In genomic region chr5:27732288-27732868, GRCm38 (mm10) we compare ENCODE assay signal across 13 mouse cellular contexts. TPM values are rescaled to one million over a fixed set of nuclear protein-coding genes. Genes with fewer than 3 reads are reported as not detected.
A peak's percentile ranks its signal among the peaks of the same experiment; 100 is the strongest.
DNase-seq lines count a peak whose midpoint lies in the region; ATAC-seq lines count a peak whose summit lies in the region.
"Had no signal": no experiment of that assay in that cellular context is flagged by ENCODE, and none has a peak within 500 bp of the region (broad histone marks: within the 10 kb centered on the region; RNA-seq: fewer than 3 reads in every experiment).

No protein-coding gene starts in this region.

- WGBS in forebrain, embryonic 16.5 days, result 60% methylated on average over 5 of the region's 5 CpGs
- WGBS in forebrain, embryonic 10.5 days, result 85% methylated on average over 5 of the region's 5 CpGs
- WGBS in midbrain, embryonic 13.5 days, result 73% methylated on average over 5 of the region's 5 CpGs
- WGBS in midbrain, embryonic 11.5 days, result 79% methylated on average over 5 of the region's 5 CpGs
- 72% methylated on average over 5 of the region's 5 CpGs for WGBS in neural tube, embryonic 15.5 days

- H3K9ac ChIP-seq in forebrain, embryonic 16.5 days (replicated peaks; ENCODE audit: low read depth, low read length), result no peak overlapping the region
- no peak overlapping the region for H3K9ac ChIP-seq in midbrain, embryonic 13.5 days (replicated peaks)
- no peak overlapping the region for H3K9ac ChIP-seq in midbrain, embryonic 11.5 days (ENCODE audit: low read length)
- no peak overlapping the region for H3K9ac ChIP-seq in neural tube, embryonic 15.5 days (replicated peaks)

- no peak overlapping the region for H3K4me3 ChIP-seq in forebrain, embryonic 16.5 days (replicated peaks; ENCODE audit: low read length)
- H3K4me3 ChIP-seq in forebrain, embryonic 10.5 days, result no peak overlapping the region
- H3K4me3 ChIP-seq in midbrain, embryonic 13.5 days (replicated peaks), result no peak overlapping the region
- no peak overlapping the region for H3K4me3 ChIP-seq in midbrain, embryonic 11.5 days (ENCODE audit: low read depth, low read length)
- H3K4me3 ChIP-seq in neural tube, embryonic 15.5 days (replicated peaks), result no peak overlapping the region
- H3K4me3 ChIP-seq: myocyte had no signal

- no peak overlapping the region for H3K27ac ChIP-seq in forebrain, embryonic 16.5 days (ENCODE audit: low read length)
- no peak overlapping the region for H3K27ac ChIP-seq in forebrain, embryonic 10.5 days
- peak overlapping the region; percentile 27 for H3K27ac ChIP-seq in midbrain, embryonic 13.5 days
- no peak overlapping the region for H3K27ac ChIP-seq in midbrain, embryonic 11.5 days (ENCODE audit: low read depth, low read length)
- H3K27ac ChIP-seq in neural tube, embryonic 15.5 days (replicated peaks), result peak overlapping the region; percentile 10

- no peak for DNase-seq in forebrain, embryonic 10.5 days (ENCODE audit: extremely low spot score, low spot score)
- no peak for DNase-seq in midbrain, embryonic 11.5 days (ENCODE audit: low spot score, missing footprints)
- DNase-seq in brain, embryonic 18.5 days (ENCODE audit: low read depth, low spot score), result peak; percentile 10
- no peak for DNase-seq in heart, adult 8-10 months (ENCODE audit: low spot score)
- DNase-seq in heart, adult 11 months, result no peak
- DNase-seq: cerebellum, adult 9-10 months; gastrocnemius, postnatal 14 days; kidney, adult 2 months had no signal

- H3K9me3 ChIP-seq in forebrain, embryonic 16.5 days (ENCODE audit: control insufficient read depth, low read length), result 0 out of 2 replicates have a peak, but pooled peaks cover 3% of the 10 kb centered on the region
- peaks cover 10% of the 10 kb centered on the region; the same call in 1 of the 2 replicates for H3K9me3 ChIP-seq in forebrain, embryonic 10.5 days
- H3K9me3 ChIP-seq in midbrain, embryonic 13.5 days, result peaks cover 7% of the 10 kb centered on the region; the same call in 1 of the 2 replicates
- H3K9me3 ChIP-seq in midbrain, embryonic 11.5 days (ENCODE audit: control insufficient read depth, low read length), result no peaks in the 10 kb centered on the region
- H3K9me3 ChIP-seq in neural tube, embryonic 15.5 days (replicated peaks), result 0 out of 2 replicates have a peak, but pooled peaks cover 5% of the 10 kb centered on the region

- no peaks in the 10 kb centered on the region for H3K27me3 ChIP-seq in forebrain, embryonic 16.5 days (replicated peaks; ENCODE audit: control insufficient read depth, insufficient read depth, low read length)
- H3K27me3 ChIP-seq in forebrain, embryonic 10.5 days (ENCODE audit: poor library complexity, severe bottlenecking), result no peaks in the 10 kb centered on the region
- no peaks in the 10 kb centered on the region for H3K27me3 ChIP-seq in midbrain, embryonic 13.5 days
- H3K27me3 ChIP-seq in midbrain, embryonic 11.5 days (ENCODE audit: control insufficient read depth, insufficient read depth, low read length), result no peaks in the 10 kb centered on the region
- H3K27me3 ChIP-seq in neural tube, embryonic 15.5 days (replicated peaks), result no peaks in the 10 kb centered on the region

- no peaks in the 10 kb centered on the region for H3K4me1 ChIP-seq in forebrain, embryonic 16.5 days (replicated peaks; ENCODE audit: control insufficient read depth, insufficient read depth, low read length)
- H3K4me1 ChIP-seq in forebrain, embryonic 10.5 days, result no peaks in the 10 kb centered on the region
- H3K4me1 ChIP-seq in midbrain, embryonic 13.5 days (replicated peaks), result peaks cover 17% of the 10 kb centered on the region
- H3K4me1 ChIP-seq in midbrain, embryonic 11.5 days (ENCODE audit: control insufficient read depth, insufficient read depth, low read length), result no peaks in the 10 kb centered on the region
- no peaks in the 10 kb centered on the region for H3K4me1 ChIP-seq in neural tube, embryonic 15.5 days

- ATAC-seq in forebrain, embryonic 16.5 days, result peak; percentile 30; the same call in 1 of the 2 replicates
- 0 out of 2 replicates have a peak, but pooled peaks have one; percentile 28 for ATAC-seq in midbrain, embryonic 13.5 days
- no peak for ATAC-seq in midbrain, embryonic 11.5 days (ENCODE audit: low FRiP score)
- ATAC-seq in neural tube, embryonic 15.5 days (ENCODE audit: low FRiP score), result peak; percentile 28; the same call in 1 of the 2 replicates

- H3K4me2 ChIP-seq in forebrain, embryonic 16.5 days (ENCODE audit: low read length), result no peak overlapping the region
- H3K4me2 ChIP-seq in midbrain, embryonic 13.5 days (replicated peaks), result no peak overlapping the region
- no peak overlapping the region for H3K4me2 ChIP-seq in midbrain, embryonic 11.5 days
- H3K4me2 ChIP-seq in neural tube, embryonic 15.5 days, result no peak overlapping the region
- H3K4me2 ChIP-seq: liver, embryonic 11.5 days had no signal

- no peaks in the 10 kb centered on the region for H3K36me3 ChIP-seq in forebrain, embryonic 16.5 days (ENCODE audit: control insufficient read depth, insufficient read depth)
- no peaks in the 10 kb centered on the region for H3K36me3 ChIP-seq in forebrain, embryonic 10.5 days (replicated peaks)
- H3K36me3 ChIP-seq in midbrain, embryonic 13.5 days, result 0 out of 2 replicates have a peak, but pooled peaks cover 9% of the 10 kb centered on the region
- no peaks in the 10 kb centered on the region for H3K36me3 ChIP-seq in midbrain, embryonic 11.5 days (ENCODE audit: control insufficient read depth, insufficient read depth, low read length)
- peaks cover 4% of the 10 kb centered on the region; the same call in 1 of the 2 replicates for H3K36me3 ChIP-seq in neural tube, embryonic 15.5 days

RNA-seq across cellular contexts. Expression of gene Paxip1, which starts 59.1 kb away (rescaled TPM):
- polyA plus RNA-seq in forebrain, embryonic 16.5 days (2015; fragmentation: Nextera tagmentation; extraction: Ambion mirVana), result 28.7 and 29.7 TPM in 2 replicates
- polyA plus RNA-seq in forebrain, embryonic 10.5 days (2016; fragmentation: Nextera tagmentation; extraction: Ambion mirVana), result 58.7 and 60.7 TPM in 2 replicates
- 30.0 and 32.7 TPM in 2 replicates for polyA plus RNA-seq in midbrain, embryonic 13.5 days (2015; fragmentation: Nextera tagmentation; extraction: Ambion mirVana)
- 42.2 and 46.4 TPM in 2 replicates for polyA plus RNA-seq in midbrain, embryonic 11.5 days (2014; fragmentation: Nextera tagmentation; extraction: Ambion mirVana)
- 27.2 and 27.5 TPM in 2 replicates for polyA plus RNA-seq in neural tube, embryonic 15.5 days (2015; fragmentation: Nextera tagmentation; extraction: Ambion mirVana)
- 10 to 100 TPM; 14.7 to 19.6 (median 17.5) TPM for total RNA-seq in heart, adult 8-10 months (2022)

Comparison
In these comparisons a context has a peak if more than half of its experiments do, and no peak if none do; other contexts are left out.
1. H3K27ac ChIP-seq: peak in midbrain, embryonic 13.5 days (single experiment) and neural tube, embryonic 15.5 days (single experiment); none in forebrain, embryonic 16.5 days (single experiment), forebrain, embryonic 10.5 days (single experiment) and midbrain, embryonic 11.5 days (single experiment).